Mouse (Mus musculus): ENCODE results near the gene Nsd1.
"Not testable (repeated sequence)": the region's sequence is repeated elsewhere in the genome, so short reads cannot be mapped to it uniquely, and the experiment has no call there.

Nsd1 gene

DNA sequence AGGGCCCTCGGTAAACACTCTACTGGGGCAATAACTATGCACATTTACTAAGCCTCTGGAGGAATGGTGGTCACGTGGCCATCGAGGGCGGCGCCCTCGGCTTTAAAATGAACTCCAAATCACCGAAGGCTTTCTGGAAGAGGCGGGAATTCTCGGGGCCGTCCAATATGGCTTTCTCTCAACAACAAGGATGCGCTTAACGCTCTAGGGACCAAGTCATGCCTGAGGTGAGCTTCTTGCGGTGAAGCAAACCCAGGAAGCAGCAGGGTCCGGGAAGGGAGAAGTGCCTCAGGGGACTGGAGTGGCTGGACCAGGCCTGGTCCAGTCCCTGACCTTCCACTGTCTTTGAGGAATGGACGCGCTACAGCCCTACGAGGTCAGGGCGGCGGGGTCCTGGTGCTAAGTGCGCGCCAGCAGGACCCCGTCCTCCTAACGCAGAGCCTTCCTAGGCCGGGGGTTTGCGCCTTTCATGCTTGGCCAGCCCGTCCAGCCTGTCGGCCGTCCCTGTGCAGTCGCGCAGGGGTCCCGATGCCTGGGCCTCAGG, at the start of gene Nsd1:
TSS of gene Nsd1 (plus strand) at position 134 of the 544 bp plus-strand sequence.
- no peak for DNase-seq

GRCm38 (mm10) chr13:55162365-55162764, 47.2 kb upstream of the Nsd1 start:
- no peak for DNase-seq

GRCm38 (mm10) chr13:55163553-55163952, 46.0 kb upstream of the Nsd1 start:
- DNase-seq: no peak

DNA sequence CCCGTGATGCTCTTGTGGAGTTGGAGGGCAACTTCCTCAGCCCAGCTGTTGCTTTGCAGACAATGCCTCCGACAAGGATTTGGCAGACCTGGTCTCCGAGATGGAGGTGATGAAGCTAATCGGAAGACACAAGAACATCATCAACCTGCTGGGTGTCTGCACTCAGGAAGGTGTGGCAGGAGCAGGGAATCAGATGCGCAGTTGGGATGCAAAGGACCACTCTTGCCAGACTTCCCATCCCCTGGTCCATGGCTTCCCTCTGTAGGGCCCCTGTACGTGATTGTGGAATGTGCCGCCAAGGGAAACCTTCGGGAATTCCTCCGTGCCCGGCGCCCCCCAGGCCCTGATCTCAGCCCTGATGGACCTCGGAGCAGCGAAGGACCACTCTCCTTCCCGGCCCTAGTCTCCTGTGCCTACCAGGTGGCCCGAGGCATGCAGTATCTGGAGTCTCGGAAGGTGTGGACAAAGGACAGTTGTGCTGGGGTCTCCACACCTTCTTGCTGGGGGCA, 43.7 kb upstream of the Nsd1 start:
- no peak for DNase-seq

DNA sequence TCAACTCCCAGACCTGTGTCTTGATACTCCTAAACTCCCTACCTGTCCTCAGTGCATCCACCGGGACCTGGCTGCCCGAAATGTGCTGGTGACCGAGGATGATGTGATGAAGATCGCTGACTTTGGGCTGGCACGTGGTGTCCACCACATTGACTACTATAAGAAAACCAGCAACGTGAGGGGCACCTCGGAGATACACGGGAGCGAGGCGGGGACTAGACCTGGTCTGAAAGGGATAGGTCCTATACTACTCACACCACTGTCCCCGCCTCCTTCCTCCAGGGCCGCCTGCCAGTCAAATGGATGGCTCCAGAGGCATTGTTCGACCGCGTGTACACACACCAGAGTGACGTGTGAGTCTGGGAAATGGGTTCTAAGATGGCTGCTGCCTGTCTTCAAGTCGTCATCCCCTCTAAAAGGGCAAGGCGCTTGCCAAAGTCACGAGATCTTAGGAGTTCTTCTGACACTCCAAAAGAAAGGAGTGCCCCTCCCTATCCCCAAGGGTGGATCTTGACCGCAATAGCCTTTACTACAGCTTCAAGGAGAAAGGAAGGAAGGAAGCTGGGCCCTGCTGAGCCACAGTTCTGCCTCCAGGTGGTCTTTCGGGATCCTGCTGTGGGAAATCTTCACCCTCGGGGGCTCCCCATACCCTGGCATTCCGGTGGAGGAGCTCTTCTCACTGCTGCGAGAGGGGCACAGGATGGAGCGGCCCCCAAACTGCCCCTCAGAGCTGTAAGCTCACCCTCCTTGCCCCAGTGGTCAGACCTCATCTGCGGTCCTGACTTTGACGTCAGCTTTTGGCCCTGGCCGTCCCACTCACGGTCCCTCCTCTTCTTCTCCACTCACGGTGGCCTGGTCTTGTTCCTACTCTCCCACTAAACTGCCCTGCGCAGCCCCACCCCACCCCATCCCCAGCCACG, 42.5 kb upstream of the Nsd1 start:
- no peak for DNase-seq

- peak; percentile 70 for DNase-seq
Observed at GRCm38 (mm10) chr13:55167798-55168197, 41.8 kb upstream of the Nsd1 start.

GRCm38 (mm10) chr13:55168255-55168654, 41.3 kb upstream of the Nsd1 start:
- DNase-seq: peak; percentile 69

DNA sequence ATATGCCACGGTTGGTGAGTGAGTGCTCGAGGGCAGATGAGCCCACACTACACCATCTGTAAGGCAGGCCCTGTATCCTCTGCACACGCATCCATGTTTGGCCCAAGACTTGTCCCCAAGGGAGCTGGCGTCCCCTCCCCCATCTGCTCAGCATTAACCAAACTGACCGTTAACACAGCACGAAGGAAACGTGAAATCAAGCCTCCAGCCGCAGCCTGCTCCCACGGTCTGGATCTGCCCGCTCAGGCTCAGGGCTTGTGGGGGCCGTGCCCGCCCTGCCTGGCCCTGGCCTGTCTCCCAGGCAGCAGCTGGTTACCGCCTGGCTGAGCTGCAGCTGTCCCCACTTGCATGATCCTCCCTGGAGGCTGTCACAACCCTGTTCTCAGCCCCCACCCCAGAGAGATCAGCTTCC, 40.6 kb upstream of the Nsd1 start:
- DNase-seq: peak; percentile 65

- no peak for DNase-seq
Observed at GRCm38 (mm10) chr13:55171517-55172335, 37.9 kb upstream of the Nsd1 start.

DNA sequence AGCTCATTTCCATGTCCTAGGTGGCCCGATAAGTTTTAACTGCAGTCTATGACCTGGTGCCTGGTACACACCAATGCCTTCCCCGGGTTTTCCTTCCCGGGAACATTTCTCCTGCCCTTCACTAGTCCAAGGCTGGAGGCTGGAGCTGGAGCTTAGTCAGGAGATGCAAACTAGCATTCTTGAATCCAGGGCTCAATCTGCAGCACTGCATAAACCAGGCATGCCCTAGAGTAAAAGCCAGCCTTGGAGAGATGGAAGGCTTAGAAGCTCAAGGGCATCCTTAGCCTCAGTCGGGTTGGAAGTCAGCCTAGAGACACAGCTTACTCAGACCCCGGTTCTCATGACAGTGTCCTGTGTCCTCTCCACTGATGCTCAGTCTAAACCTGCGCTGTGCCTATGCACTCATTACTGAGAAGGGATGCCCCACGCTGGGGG, 37.2 kb upstream of the Nsd1 start:
- DNase-seq: no peak

DNA sequence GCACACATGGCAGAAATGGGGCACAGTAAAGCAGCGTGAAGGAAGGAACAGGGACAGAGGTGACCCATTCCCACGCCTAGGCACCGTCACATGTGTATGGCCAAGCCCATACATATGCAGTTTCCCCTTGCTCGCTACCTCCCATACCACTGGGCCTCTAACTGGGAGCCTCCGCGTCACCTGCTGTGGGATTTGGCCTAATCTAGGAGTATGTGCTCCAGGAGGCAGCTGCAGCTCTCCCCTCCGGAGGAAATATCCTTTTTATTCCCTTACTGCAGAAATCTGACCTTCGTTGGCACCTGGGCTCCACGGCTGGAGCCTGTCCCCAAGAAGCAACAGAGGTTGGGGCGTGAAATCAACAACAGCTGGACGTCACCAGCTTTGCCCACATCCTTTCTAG, 35.2 kb upstream of the Nsd1 start:
- no peak for DNase-seq

- no peak for DNase-seq
Observed at GRCm38 (mm10) chr13:55176265-55176664, 33.3 kb upstream of the Nsd1 start.

DNA sequence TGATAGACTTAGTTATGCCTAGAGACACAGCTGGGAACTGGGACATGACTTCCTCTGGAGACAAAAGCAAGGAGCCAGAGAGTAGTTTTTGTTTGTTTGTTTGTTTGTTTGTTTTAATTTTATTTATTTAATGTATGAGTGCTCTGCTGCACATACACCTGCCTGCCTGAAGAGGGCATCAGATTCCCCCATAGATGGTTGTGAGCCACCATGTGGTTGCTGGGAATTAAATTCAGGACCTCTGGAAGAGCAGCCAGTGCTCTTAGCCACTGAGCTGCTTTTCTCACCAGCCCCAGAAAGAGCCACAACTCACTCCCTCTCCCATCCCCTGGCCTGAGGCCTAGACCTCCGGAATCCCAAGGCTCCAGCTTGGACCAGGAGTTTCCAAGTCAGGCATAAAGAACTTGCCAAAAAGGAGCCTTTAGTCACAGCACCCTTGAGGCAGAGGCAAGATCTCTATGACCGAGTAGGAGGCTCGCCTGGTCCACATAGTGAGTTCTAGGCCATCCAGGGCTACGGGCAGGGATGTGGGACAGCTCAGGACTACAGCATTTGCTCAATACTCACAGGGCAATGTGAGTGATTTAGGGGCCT, 31.6 kb upstream of the Nsd1 start:
- DNase-seq: no peak

GRCm38 (mm10) chr13:55178556-55178955, 31.0 kb upstream of the Nsd1 start:
- peak; percentile 74 for DNase-seq

DNA sequence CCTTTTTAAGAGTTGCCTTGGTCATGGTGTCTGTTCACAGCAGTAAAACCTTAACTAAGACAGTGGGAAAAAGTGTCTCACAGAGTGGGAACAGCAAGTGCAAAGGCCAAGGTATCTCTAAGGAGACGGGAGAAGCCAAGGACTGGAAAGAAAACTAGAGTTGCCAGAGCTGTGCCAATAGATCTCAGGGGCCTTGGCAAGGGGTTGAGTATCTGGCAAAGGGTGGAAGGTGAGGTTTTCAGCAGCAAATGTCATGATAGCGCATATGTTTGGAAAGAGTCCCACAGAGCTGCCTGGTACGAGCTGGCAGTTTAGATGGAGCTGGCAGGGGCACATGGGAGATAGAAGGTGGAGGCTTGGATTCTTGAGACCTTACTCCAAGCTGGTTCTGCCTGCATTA, 30.0 kb upstream of the Nsd1 start:
- no peak for DNase-seq

DNA sequence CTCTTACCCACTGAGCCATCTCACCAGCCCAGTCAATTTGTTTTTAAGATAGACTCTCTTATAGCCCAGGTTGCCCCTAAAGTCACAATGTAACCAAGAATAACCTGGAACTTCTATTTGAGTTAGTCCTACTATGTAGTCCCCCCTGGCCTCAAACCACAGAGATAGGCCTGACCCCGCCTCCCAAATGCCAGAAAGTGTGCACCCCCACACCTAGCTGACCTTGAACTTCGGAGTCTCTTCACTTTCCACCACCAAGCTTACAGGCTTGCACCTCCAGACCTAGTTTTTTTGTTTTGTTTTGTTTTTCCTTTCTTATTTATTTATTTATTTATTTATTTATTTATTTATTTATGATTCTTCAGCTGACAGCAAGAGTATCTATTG, 27.8 kb upstream of the Nsd1 start:
- no peak for DNase-seq

DNA sequence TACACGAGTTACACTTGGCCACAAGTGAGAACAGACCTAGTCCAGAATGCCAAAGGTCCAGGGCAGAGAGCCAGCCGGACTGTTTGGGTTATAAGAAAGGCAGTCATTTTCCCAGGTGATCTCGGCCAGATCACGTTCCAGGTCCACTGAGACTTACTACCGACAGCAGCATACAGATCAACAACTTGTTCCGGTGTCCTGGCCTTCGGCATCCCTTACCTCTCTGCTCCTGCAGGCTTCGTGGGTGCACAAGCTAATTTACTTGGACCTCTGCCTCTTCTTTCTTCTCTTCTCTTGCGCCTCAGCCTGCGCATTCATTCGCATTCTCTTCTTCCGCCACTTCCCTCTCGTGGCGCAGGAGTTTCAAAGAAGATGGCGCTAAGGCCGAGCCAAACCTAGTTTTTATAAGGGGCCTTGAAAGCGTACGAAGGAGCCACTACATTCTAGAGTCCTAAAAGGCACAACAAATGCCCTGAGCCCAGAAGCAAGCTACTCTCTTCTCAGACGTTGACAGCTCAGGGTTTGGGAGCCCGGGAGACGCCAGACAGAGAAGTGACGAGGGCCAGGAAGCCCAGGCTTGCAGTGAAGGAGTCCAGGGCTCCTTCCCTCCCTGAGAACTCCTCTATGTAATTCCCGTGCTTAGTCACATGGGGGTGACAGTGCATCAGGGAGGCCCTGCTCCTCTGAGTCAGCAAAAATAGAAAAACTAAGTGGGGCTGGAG, 27.2 kb upstream of the Nsd1 start:
- peak; percentile 85 for DNase-seq

DNA sequence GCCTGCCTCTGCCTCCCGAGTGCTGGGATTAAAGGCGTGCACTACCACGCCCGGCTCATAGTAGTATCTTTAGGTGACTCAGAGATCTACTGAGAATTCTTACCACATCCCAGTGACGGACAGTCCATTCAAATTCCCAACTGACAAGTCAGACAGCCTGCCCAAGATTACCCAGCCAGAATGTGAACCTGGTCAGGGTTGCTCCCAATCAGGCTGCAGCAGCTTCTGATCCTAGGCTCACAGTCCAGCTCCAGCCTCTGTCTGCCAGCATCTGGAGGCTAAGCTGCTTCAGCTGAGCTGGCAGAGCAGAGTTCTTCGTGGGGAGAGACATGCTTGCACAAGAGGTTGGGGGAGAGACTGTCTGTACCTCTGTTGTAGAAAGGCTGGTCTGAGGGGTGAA, 26.2 kb upstream of the Nsd1 start:
- no peak for DNase-seq

DNA sequence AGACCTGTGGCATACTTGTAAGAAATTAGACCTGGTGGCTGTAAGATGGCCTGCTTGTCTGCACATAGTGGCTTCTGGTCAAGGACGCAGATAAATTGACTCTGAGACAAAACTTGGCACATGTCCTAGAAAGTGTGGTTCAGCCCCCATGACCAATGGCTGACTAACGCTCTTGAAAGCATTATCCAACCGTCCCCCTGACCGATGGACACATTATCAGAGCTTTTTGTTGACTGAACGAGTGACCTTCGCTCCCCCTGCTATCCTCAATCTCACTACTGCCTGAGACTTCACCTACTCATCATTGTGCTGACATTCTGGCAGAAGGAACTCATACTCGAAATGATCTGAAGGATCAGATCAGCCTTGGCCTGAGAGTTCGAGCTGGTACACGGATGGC, 22.5 kb upstream of the Nsd1 start:
- not testable (repeated sequence) for DNase-seq

DNA sequence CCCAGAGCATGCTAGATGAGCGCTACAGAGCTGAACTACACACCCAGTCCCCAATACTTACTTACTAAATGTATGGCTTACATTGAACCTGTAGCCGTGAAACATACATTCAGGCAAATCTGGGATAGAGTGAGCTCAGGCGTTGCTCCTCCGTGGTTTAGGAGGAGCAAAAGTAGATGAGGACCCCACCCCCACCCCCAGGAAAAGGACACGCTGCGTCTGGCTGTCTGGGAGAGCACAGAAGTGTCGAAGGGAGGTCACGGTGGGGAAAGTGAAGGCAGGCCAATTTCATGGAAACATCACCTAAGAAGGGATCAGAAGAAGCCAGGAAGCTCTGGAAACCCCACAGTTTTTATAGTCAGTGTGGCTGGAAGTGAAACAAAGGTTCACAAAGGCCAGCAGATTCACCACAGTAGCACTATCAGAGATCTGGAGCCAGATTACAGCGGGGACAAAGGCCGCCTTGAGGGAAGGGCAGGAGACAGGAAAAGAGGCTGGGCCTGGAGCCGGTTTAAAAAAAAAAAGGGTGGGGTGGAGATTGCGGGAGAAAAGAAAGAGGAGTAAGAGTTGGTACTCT, 20.0 kb upstream of the Nsd1 start:
- no peak for DNase-seq

DNA sequence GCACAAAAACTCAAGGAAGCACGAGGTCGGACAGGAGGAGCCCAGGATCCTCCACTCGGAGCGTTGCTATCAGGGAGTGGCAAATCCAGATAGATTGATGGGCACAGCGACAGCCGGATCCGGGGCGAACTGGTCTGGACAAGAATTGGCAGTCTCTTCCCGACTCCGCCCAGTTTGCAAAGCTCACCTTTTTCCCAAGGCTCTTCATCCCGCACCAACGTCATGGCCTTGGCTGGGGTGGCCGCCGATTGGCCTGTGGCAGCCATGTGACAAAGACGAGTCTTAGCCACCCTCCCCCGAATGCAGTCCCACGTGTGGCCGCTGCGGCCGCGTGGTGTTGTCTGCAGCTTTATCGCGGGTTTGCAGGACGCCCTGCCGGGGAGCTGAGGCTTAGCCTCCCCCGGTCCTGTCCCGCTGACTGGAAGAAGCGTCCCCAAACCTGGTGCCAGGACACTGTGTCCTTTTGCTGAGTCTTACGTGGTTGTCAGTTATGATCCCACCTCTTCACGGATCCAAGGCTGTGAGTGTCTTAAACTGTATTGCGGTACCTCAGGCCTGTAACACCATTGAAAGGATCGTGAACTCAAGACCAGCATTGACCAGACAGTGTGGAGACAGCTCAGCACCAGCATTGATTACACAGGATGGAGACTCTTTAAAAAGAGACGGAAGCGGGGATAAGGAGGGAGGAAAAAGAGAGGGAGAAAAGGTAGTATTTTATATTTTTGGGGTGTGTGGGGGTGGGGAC, 19.3 kb upstream of the Nsd1 start:
- peak; percentile 98 for DNase-seq
